Mouse (Mus musculus): Measurements from ENCODE around the gene Ptcd2.

- no peak for TF ChIP-seq POLR2A (IDR thresholded peaks at IDR 0.05; ENCODE audit: insufficient read depth, low read depth, low read length)
- TF ChIP-seq EP300 (IDR thresholded peaks at IDR 0.05; ENCODE audit: insufficient read depth, low read depth, low read length), result no peak
Observed at GRCm38 (mm10) chr13:99287786-99288185, 56.7 kb downstream of the Ptcd2 start.
